Mouse (Mus musculus) left cerebral cortex, postnatal 25 days (tissue): ENCODE measurements at regions not wholly inside any gene's neighbourhood (a gene's known extent, or its start where the extent isn't known, plus 50 kb on each side); places are given as distances from the start of the nearest gene placed in this dataset.
"Not testable (repeated sequence)": the region's sequence is repeated elsewhere in the genome, so short reads cannot be mapped to it uniquely, and the experiment has no call there.

Source experiments
- DNase-seq, 2 experiments: peaks; one replicate each; pipeline ENCODE4 v3.0.0; 2022; ENCODE audit warnings: low spot score in 2 of 2, mixed read lengths in 1 of 2
- intact Hi-C: fragments of 180-260 bp; cut with DNase I; formaldehyde crosslinking; loops from one replicate; pipeline ENCODE4 v1.15.1; 2025

DNA sequence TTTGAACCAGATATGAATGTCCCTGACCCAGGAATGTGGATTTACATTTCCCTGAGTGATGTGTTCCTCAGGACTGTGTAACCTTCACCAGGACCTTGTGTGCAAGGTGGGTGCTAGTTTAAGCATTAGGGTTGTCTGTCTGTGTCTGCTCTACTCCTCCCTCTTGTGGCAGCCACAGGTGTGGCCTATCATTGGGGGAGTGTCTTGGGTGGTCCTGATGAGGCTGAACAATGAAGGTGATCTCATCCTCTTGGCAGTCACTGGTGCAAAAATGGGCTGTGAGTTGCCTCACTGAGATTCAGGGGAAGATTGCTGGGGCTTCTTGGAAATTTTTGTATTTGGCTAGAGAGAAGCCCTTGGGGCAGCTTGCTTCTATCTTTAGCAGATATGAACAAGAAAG lies 179.4 kb upstream of the Ube2e1 start:
- peak; percentile 0 to 1 for DNase-seq
- intact Hi-C loops, result no loop called here

DNA sequence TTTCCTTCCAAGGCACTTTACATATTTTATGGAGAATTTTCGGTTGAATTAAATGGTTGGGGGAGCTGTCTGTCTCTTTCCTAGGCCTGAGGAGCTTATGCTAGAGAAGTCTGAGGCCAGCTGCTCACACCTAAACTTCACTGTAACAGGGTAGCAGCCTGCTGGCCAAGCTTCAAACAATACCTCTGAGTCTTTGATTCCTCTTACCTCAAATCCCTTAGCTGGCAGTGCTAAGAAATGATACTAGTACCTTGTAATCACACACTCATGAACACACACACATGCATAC lies 176.6 kb upstream of the Ube2e1 start:
- intact Hi-C loops, result loop anchor here (5.0 to 10.0 kb wide), 3 partner anchors 264 to 506 kb away; partner anchors contain the start of gene Ube2e2
- peak in 1 of 2 experiments; percentile 29 for DNase-seq

DNA sequence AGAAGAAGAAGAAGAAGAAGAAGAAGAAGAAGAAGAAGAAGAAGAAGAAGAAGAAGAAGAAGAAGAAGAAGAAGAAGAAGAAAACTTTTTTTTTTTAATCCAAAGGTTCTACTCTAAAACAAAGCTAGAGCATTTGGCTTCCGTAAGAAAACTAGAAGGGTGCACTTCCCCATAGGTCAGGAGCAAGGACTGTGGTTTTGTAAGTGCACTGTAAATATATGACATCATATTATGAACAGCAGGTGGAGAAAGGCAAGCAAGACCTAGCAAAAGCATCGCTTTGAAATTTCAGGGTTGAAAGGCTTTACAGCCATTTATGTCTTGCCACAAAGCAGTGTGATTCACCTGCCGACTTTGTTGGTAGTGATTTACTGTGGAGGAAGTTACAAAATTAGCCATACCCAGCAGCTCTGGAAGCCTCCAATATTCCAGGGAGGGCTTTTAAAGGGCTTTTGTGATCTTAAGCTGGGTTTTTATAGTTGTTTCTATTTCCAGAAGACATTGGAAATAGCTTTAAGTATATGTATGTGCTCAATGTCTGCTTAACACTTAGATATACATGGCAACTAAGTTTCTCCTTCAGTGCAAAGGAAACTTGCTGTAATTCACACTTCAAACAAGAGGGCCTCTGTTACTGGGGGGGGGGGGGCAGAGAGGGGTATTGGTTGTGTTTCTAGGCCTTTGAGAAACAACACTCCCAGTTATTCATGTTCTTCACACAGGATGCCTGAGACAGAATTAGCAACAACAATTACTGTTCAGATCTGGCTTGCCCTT lies 176.1 kb upstream of the Ube2e1 start:
- intact Hi-C loops, result loop anchor here (5.0 to 10.0 kb wide), 3 partner anchors 265 to 507 kb away; partner anchors contain the start of gene Ube2e2
- DNase-seq, result peak in 1 of 2 experiments; percentile 55

DNA sequence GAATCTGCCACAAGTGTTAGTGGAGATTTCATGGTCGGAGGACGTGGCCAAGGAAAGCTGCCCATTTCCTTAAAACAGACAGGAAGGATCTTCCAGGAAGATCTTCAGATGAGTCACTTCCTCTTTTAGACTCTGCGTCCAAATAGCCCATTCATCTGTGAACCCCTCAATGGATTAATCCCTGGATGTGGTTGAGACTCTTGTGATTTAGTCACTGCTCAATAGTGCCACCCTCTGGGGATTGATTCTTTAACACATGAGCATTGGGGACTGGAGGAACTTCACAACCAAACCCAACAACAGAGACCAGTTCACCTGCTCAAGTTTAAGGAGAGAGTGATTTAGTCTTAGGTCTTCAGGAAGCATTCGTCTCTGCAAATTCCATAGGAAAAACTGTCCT lies 174.5 kb upstream of the Ube2e1 start:
- intact Hi-C loops, result loop anchor here (5.0 to 10.0 kb wide), 3 partner anchors 266 to 509 kb away; partner anchors contain the start of gene Ube2e2
- peak; percentile 37 to 75 for DNase-seq

DNA sequence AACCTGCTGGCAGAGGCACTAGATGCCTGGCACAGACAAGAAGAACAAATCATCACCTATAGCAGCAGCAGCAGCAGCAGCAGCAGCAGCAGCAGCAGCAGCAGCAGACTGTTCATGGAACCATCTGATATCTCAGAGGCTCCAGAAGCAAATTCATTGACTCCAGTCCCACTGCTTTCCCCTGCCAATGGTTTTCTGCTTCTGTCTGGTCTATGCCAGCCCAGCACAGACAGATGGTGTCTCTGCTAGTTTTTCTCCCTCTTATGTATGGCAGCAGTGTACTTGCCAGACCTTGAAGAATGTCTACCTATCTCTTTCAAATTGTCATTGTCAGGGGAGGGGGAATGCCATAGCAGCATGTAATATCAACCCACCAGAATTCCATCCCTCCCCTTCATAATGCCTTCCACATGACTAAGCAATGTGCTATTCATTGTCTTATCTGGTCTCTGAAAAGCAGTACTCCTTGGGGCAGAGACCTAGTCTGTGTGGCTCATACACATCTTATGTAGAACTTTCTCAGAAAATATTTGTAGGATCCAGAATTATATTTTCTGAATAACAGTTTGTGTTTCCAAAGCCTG lies 168.7 kb upstream of the Ube2e1 start:
- intact Hi-C loops, result loop anchor here (10.0 kb wide), 1 partner anchor 514 kb away; no protein-coding TSS in a partner anchor
- peak in 1 of 2 experiments; percentile 77 for DNase-seq

DNA sequence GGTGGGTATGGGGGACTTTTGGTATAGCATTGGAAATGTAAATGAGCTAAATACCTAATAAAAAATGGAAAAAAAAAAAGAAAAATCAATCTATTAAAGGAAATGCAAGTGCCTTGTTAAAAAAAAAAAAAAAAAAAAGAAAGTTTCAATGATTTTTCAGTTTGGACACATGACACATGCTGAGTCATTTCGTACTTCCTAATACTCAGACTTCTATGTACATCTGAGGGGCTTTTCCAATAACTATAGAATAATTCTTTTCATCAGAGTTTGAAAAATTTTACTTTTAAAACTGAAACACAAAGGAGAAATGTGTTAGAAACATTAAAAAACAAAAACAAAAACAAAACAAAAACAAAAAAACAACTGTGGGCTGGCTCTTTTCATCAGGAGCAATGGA lies 162.4 kb upstream of the Ube2e1 start:
- intact Hi-C loops, result no loop called here
- DNase-seq, result no peak

DNA sequence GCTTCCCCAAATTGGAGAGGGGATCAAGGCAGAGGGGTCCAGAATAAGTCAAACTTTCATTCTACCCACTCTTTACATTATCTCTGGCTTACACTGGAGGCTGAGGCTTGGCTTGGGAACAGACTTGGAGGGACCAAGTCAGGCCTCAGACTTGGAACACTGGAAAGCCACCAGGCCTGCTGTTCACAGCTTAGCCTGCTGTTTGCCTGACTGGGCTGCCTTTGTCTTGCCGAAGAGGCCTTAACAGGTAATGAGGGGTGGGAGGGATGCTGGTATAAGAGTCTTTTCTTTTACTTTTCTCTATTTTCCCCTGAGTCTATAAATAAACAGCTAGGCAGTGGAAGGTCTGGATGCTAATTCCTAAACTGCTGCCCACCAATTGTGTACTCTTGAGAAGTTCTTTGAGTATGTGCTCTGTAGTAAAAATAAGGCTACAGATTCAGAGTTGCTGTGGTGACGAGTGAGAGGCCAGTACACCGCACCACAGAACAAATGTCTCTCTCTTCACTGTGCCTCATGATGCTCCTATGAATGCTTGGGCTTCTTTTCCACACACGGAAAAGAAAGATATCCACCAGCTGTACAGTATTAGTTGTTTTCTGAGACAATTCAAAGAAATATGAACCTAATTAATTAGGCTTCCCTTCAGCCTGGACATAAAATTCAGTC lies 154.6 kb upstream of the Ube2e1 start:
- peak; percentile 33 to 51 for DNase-seq
- intact Hi-C loops, result loop anchor here (2.0 kb wide), 1 partner anchor 27 kb away; no protein-coding TSS in a partner anchor

DNA sequence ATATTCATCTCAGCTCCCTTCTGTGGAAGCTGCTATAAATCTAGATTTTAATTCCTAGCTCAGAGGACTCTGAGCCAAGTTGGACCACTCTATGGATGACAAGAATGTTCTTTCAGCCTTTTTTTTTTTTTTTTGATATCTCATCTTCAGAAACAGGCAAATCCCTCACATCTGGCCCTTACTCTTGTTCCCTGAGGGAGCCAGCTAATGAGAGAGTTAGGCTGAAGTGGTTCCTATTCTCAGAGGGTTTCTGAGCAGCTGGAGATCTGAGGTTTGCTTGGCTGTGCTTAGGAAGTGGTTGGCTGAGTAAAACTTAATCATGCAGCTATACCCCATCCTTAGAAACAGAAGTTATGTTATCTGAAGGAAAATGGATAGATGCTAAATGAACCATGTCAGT lies 153.9 kb upstream of the Ube2e1 start:
- intact Hi-C loops, result no loop called here
- DNase-seq, result peak in 1 of 2 experiments; percentile 28

DNA sequence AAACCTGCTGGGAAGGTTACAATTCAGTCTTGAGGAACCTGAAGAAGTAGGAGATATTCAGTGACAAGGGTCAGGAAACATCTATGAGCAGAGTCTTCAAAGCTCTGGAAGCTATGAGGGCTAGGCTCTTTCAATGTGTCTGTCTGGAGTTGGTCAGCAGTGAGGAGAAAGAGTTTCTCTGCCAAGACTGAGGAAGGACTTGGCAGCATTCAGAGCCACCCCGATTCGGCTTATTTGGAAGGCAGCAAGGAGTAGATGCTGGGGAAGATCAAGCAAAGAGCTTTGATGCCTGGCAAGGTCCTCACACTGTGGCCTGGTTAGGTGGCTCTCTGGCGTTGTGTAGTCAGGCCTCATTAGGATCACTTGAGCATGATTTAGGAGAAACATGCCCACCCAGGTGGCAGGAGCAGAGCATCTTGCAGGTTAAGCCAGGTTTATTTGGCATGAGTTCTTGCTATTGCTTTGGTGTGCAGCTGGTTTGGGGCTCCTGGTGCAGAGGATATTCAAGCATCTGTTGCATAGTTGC lies 145.2 kb upstream of the Ube2e1 start:
- DNase-seq, result peak in 1 of 2 experiments; percentile 41
- intact Hi-C loops, result no loop called here

DNA sequence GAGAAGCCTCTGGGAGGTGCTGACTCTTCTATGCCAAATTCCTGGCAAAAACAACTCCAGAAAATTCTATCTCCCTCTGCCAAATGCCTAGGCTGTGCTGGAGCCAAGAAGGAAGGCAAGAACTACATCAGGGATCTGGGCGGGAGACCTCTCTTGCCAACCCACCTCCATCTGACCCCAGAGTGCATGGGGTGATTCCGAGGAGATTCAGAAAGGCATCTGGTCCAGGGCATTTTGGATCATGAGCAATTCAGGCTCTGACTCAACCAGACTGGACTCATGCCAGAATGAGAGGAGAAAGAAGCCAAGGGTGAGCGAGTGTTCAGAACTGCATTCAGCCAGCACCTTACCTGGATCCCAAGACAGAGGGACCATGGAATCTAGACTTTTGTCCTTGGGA lies 137.0 kb upstream of the Ube2e1 start:
- peak in 1 of 2 experiments; percentile 11 for DNase-seq
- intact Hi-C loops, result no loop called here

DNA sequence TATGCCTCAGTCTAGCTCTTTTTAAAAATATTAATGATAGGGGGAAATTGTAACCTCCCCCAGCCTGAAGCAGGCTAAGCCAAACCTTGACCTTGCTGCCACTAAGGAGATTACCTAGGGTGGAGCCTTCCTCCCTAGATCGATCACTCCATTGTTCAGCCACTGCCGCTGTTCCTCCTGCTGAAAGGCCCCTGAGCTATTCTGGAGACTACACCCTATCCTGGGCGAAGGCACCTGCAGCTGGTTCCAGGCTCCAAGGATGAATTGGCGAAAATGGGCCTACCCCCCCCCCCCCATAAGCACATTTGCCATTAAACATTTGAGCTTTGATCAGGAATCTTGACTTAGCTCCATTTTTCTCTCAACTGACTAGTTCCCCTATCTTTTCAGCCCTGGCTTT lies 135.2 kb upstream of the Ube2e1 start:
- intact Hi-C loops, DNase-seq: not testable (repeated sequence)

DNA sequence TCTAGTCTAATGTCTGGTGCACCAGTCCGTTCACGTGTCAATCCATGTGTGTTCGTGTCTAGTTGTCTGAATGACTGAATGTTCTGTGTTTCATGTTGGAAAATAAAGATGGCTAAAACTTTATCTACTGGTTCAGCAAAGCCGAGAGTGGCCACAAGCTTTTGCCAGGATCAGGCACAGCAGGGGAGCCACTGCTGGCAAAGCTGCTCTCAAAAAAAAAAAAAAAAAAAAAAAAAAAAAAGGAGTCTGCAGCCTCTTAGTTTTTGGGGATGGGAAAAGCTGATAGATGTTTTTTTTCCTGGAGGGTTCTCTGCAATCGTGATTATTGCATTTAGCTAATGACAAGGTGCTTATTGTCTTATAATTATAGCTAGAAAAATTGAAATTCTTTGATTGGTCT lies 132.5 kb upstream of the Ube2e1 start:
- intact Hi-C loops, DNase-seq: not testable (repeated sequence)

DNA sequence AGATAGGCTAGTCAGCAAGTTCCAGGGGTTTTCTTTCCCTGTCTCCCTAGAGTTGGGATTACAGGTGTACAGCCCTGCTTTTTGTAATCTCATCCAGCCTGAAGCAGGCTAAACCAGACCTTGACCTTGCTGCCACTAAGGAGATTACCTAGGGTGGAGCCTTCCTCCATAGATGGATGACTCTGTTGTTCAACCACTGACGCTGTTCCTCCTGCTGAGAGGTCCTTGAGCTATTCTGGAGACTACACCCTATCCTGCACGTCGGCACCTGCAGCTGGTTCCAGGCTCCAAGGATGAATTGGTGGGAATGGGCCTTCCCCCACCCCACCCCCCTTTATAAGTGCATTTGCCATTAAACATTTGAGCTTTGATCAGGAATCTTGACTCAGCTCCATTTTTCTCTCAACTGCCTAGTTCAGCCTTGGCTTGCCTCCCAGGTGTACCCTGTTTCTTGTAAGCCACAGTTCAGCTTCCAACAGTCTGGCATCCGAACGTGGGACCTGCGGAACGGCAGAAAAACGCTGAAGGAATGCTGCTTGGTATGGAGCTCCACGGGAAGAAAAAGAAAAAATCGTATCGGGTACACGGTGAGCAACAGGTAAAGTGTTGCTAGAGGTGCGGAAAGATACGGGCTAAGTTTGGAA lies 131.7 kb upstream of the Ube2e1 start:
- peak in 1 of 2 experiments; percentile 20 for DNase-seq
- intact Hi-C loops, result no loop called here

DNA sequence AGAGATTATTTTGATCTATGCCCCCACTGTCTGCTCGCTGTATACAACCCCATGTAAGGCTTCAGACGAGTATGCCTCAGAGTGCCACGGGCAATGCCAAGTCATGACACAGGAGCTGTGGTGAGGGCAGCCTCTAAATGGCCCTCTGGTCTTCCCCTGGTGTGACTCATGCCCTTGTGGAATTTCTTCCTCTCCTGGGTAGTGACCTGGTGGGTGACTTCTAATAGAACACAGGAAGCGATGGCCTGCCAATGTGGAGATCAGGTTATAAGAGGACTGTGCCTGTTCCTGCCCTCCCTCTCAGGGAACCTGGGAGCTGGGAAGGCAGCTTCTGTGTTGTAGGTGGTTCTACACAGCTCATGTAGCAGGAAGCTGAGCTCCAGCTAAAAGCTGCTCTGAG lies 130.7 kb upstream of the Ube2e1 start:
- DNase-seq, result no peak
- intact Hi-C loops, result no loop called here

DNA sequence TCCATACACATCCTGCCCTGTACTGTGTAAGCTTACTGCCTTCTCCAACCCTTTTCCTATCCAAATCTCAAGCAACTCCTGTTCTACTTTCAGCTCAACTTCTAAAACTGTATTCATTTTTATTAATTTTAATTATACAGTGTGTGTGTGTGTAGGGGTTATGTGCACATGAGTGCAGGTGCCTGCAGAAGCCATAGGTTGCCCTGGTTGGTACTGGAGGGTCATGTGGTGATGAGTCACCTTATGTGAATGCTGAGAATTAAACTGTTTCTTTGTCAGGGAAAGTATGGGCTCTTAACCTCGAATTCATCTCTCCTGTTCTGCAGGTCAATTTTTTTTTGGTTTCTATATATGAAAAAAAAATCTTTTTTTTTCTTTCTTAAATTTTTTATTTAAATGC lies 117.0 kb upstream of the Ube2e1 start:
- intact Hi-C loops, result no loop called here
- DNase-seq, result no peak

DNA sequence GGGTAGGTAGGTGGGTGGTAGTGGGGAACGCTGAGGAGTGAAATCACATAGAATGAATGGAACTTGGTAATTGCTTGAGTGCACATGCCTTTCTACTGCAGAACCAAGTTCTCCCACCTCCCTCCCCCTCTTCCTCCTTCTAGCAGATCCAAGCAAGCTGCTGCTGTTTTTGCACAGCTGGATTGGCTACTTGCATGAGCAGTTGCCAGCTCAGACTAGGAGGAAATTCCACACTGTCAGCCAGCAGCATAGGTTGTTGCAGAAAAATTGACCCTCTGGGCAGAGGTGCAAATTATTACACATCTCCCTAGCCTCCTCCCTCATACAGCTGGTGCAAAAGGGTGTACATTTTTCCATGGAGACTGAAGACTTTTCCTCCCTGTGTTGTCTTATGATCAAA lies 112.8 kb upstream of the Ube2e1 start:
- no peak for DNase-seq
- intact Hi-C loops, result no loop called here

DNA sequence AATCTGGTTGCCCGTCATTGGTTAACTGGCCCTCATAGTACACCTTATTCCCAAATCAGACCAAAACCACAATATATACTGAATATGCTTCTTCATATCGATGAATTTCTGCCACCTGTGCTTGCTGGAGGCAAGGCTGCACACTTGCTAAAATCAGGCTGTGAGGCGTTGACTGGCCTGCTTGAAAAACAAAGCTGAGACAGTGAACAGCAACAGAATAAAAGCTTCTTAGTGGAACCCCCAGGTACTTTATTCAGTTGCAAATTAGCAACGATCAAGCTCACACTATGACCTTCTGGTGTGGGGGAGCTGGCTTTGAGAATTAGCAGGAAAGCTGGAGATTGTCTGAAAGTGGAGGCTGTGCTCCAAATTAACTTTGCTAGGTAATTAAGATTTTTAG lies 97.3 kb upstream of the Ube2e1 start:
- DNase-seq, intact Hi-C loops: not testable (repeated sequence)

DNA sequence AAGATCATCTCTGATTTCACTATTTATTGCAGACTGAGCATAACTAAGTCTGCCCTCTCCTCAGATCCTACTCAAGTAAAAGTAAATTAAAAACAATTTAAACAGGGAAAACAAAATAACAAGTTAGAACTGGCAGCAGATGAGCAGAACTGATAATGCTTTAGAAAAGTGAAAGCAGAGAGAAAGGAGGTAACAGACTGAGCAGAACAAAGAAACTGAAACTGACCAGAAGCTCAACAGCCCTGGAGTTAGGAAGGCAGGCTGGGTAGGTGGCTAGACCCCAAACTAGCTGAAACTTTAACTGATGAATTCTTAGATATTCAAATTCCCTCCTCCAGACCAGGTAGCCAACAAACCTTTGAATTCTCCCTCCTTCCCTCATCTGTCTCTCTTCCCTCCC lies 94.2 kb upstream of the Ube2e1 start:
- no peak for DNase-seq
- intact Hi-C loops, result no loop called here

DNA sequence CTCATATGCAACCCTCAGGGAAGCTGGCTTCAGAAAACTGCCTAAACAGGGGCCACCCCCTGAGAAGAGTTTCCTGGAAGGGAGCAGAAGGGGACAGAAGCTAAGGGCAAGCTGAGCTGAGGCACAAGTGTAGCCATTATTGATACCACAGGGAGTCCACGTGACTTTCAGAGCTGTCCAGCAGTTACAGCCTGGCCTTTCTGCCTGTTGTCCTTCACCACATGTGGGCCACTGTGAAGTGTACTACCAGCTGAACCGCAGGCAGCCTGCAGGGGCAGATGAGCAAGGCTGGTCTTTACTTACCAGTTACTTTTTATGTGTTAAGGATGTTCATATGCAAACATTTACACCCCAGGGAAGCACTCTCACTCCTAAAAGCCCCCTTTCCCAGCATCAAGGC lies 85.2 kb upstream of the Ube2e1 start:
- DNase-seq, result no peak
- intact Hi-C loops, result loop anchor here (2.0 kb wide), 1 partner anchor 58 kb away; no protein-coding TSS in a partner anchor

DNA sequence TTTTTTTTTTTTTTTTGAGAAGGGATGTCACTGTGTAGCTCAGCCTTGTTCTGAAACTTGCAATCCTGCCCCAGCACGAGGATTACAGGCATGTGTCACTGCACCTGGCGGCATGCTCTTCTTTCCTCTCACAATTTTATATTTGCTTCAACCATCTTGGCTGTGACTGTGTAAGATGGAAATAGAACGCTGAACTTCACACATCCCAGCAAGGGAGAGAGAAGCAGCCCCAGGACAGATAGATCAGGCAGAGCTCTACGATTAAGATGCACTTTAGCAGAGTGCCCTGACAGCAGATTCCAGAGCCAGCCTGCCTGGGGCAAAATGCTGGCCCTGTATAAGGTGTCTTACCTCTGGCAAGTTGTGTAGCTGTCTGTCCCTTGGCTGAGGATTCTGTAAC lies 84.7 kb upstream of the Ube2e1 start:
- DNase-seq, result peak; percentile 6 to 81
- intact Hi-C loops, result loop anchor here (2.0 kb wide), 1 partner anchor 58 kb away; no protein-coding TSS in a partner anchor
